Mouse (Mus musculus) heart, postnatal 36 days (tissue): ENCODE results near the gene Tmem121b. TPM values are rescaled to one million over a fixed set of nuclear protein-coding genes. Genes with fewer than 3 reads are reported as not detected.

Source experiments
- DNase-seq, 2 experiments: peaks; one replicate each; pipeline ENCODE4 v3.0.0; 2021 to 2022
- intact Hi-C: fragments of 180-260 bp; cut with DNase I; formaldehyde crosslinking; loops from one replicate; pipeline ENCODE4 v1.15.1; 2025
- total RNA-seq, 2 experiments: library from RNA; stranded (reverse); gene quantifications; 2 replicates each; pipeline ENCODE4 v1.2.3; 2021

Tmem121b gene
- total RNA-seq, 2 experiments from 2014 or later = not detected

DNA sequence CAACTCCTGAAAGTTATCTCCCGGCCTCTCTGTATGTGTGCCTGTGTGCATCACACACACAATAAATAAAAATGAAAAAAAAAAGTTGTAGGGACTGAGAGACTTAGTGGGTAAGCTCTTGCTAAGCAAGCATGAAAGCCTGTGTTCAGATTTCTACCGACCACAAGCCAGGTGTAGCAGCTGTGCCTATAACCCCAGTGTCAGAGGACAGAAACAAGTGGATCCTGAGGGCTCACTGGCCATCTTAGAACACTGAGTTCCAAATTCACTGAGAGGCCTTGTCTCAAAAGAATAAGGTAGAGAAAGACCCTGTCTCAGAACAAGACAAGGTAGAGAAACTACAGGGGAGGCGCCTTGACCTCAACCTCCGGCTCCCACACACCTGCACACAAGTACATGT, 25.3 kb downstream of the Tmem121b start:
- intact Hi-C loops = no loop called here
- no peak for DNase-seq

- peak in 1 of 2 experiments; percentile 23 for DNase-seq
- intact Hi-C loops = no loop called here
Measured at GRCm38 (mm10) chr6:120466609-120467329, 26.8 kb downstream of the Tmem121b start.

- no peak for DNase-seq
- intact Hi-C loops = no loop called here
Measured at GRCm38 (mm10) chr6:120465393-120465792, 28.2 kb downstream of the Tmem121b start.

DNA sequence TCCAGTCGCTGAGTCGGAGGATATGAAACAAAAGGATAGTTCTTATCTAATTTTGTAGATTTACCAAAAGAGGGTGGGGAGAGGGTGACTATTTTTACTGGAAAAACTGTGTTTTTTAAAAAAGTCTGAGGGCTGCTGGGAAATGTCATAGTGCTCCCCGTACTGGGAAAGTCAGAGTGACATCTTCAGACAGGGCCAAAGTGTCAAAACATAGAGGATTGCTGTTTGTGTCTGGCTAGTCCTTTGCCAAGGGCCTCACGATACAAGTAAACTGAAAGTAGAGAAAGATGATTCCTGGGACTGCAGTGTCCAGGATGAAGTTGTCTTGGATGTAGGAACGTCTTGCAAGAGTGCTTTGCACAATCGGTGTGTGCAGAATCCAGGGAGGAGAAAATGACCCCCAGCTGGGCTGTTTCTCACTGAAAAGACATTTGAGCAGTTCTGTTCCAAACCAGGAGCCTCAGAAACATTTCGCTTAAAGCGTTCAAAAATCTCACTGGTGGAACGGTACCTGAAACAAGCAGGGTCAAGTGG, 29.1 kb downstream of the Tmem121b start:
- DNase-seq = no peak
- intact Hi-C loops = no loop called here

DNA sequence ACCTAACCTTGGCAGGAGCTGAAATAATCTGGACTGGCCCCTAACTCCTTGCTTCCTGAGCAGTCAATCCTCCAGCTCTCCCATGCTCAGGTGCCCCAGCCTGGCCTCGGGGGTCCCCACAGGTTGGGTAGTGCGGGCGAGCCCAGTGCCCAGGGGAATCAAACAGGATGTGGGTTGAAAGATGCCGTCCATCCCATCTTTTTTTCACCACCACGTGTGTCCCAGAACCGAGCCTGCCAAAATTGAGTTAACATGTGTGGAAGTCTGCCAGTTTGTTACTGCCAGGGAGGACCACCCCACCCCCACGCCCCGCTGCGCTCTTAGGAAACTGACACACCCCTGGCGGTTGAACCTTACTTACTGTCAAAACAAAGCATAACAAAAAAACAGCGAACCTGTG, 29.7 kb downstream of the Tmem121b start:
- intact Hi-C loops = no loop called here
- peak in 1 of 2 experiments; percentile 42 for DNase-seq

GRCm38 (mm10) chr6:120463086-120463871, 30.3 kb downstream of the Tmem121b start, which contains the start of gene Il17ra:
TSS of gene Il17ra (plus strand) at chr6:120463247.
- intact Hi-C loops = no loop called here
- DNase-seq = peak; percentile 77 to 79

- DNase-seq = no peak
- intact Hi-C loops = no loop called here
Measured at GRCm38 (mm10) chr6:120462251-120462650, 31.4 kb downstream of the Tmem121b start.

DNA sequence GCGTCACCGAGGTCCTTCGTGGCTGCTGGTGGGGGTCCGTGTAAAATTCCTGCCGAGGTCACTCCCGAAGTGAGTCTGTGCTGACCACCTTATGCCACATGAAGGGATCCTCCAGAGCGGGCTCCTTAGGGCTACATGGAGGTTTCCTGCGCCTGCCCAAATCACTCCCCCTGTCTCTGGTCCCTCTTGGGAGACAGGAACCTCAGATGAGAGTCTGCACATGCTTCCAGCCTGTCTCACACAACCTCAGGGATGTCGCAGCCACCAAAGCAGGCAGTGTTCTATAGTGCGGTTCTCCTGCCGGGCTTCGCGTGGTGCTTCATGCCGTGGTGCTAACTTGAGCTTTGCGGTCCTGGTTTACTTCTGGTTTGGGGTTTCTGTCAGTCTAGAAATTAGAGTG, 32.4 kb downstream of the Tmem121b start:
- DNase-seq = no peak
- intact Hi-C loops = no loop called here

DNA sequence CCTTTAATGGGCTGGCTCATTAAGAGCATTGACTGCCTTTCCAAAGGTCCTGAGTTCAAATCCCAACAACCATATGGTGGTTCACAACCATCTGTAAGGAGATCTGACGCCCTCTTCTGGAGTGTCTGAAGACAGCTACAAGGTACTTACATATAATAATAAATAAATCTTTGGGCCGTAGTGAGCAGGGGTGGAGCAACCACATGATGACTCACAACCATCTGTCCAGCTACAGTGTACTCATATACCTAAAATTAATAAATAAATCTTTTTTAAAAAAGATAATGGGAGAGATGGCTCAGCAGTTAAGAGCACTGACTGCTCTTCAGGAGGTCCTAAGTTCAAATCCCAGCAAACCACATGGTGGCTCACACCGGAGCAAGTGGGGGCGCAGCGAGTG, 35.9 kb downstream of the Tmem121b start:
- intact Hi-C loops = no loop called here
- no peak for DNase-seq

DNA sequence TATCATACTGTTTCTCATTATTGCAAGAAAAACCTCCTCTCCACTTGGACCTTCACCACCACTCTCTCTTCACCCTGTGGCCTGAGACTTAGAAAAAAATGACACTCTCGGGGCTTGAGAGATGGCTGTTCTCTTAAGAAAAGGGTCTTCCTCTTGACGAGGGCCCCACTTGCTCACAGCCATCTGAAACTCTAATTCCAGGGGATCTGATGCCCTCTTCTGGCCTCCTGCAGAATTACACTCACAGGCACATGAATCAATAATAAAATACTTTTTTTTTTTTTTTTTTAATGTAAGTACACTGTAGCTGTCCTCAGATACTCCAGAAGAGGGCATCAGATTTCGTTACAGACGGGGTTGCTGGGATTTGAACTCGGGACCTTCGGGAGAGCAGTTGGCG, 36.5 kb downstream of the Tmem121b start:
- intact Hi-C loops = no loop called here
- DNase-seq = no peak

DNA sequence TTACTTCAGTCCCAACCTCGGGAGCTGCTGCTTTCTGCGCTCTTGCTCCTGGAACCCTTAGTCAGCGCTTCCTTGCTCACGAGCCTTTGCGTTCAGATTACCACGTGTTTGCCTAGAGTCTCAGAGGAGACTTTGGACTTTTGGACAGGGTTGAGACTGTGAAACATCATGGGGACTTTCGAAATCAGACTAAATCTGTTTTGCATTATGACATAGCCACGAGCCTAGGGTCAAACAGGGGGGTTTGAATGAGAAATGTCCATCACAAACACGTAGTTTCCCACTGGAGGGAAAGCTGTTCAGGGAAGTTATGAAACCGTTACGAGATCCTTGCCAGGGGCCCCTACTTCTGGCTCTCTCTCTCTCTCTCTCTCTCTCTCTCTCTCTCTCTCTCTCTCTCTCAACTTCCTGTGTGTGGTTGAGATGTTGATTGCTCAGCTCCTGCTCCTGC, 39.0 kb downstream of the Tmem121b start:
- no peak for DNase-seq
- intact Hi-C loops = no loop called here

GRCm38 (mm10) chr6:120453556-120453955, 40.1 kb downstream of the Tmem121b start:
- intact Hi-C loops = no loop called here
- no peak for DNase-seq

DNA sequence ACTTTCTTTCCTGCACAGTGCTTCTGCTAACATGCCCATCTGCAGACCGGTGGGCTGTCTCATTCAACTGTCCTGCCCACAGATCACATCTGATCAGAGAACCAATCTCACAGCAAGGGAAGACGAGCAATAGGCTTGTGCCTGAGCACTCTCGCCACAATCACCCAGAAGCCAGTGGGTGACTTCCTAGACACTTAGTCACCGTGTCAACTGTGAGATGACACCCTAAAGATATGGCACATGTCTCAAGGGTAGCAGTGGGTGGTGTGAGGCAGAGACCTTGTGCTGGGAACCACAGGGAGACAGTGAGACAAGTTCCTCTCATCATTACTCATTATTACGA, 40.5 kb downstream of the Tmem121b start:
- no peak for DNase-seq
- intact Hi-C loops = no loop called here

DNA sequence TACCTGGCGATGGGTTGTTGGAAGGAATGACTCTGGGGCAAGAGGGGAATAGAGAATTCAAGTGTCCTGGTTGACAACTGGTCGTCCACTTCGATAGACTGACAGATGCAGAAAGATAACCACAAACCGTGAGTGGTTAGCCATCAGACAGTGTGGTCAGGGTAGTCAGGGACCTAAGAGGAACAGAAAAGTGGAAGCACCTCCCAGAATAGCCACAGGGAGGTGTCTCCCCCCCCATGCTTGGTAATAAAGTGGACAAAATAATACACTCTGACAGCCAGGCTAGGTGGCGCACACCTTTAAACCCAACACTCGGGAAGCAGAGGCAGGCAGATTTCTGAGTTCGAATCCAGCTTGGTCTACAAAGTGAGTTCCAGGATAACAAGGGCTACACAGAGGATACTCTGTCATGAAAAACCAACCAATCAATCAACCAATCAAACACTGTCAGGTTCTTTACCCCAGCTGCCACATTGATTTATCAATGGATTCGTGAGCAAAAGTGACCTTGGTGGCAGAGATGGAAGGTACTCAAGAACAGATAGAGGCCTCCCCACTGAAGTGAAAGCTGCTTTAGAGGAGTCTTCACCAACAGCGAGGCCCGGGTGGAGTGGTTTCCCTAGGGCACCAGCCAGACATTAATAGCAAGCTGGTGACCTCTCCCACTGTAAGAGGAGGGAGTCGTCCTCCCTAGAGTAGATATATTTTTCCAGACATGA, 41.1 kb downstream of the Tmem121b start:
- intact Hi-C loops = no loop called here
- no peak for DNase-seq

DNA sequence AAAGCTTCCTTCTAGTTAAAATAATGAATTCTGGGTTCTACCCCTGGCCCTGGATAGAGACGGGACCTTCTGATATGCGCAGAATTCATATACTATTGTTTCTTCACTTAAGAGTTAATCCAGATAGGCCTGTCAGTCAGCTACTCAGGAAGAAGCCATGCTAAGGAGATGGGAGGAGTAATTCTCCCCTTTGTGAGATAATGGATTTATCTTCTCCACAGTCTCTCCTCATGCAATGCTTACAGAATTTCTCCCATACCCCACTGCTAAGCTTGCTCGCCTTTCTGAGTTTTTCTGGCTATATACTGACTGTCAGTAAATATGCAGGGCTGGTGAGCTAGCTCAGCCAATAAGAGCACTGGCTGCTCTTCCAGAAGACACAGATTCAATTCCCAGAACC, 43.4 kb downstream of the Tmem121b start:
- no peak for DNase-seq
- intact Hi-C loops = no loop called here

DNA sequence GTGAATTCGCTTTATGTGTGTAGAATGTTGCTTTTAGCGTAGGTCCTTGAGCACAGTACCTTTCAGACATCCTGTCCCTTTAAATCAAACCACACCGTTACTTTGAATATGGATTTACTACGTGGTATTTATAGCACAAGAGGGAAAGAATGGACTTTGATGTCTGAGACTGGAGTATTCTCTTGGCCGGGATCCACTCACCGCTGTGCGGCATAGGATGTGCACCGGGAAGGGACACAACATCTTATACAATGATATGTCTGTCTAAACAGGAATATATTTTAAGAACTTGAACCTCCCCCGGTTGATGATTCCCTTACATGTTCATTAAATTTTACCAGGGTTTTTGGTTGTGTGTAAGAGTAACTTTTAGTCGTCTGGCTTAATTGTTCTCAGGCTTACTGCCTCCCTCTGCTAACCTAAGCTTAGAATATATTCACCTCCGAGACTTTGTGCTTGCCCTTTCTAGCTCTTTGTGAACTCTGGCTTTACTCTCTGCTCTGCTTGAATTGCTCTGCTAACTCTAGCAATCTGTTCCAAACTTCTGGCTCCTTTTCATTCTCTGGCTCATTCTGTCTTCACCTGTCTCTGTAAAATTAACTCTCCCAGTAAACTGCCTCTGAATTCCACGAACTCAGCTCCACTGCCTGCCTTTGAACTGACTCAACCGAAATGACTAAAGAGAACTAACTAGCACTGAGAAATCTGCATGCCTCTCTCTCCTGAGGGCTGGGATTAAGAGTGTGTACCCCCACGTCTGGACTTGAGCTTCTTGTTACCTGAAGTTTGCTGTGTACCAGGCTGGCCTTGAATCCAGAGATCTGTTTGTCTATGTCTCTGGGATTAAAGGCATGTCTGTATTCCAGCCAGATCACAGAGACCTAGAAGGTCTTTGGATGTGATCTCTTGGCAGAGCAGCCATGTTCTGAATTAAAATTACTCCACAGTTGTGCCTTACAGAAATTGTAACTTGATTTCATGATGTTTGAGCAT, 49.9 kb downstream of the Tmem121b start:
- intact Hi-C loops = no loop called here
- no peak for DNase-seq

DNA sequence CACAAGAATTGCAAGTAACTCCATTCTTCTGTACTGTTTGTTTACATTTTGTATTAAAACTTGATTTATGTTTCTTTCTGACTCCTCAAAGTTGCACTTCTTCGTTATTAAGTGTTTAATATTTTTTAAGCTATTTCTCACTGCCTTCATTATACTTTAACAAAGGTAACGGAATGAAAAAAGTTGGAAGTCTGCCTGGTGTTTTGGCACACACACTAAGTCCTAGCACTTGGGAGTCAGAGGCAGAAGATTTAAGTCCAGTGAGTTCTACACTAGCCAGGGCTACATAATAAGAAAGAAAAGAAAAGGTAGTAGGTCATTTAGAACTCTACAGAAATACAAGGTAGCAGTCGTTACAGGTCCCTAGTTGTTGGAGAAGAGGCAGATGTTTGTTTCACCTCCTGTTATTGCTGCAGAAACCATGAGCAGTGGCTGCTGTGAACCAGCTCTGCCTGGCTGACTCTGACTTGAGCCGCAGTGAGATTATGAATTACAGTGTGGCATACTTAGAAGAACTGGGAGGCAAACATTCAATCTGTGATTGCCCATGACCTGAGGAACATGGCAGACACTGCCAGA, 51.3 kb downstream of the Tmem121b start:
- intact Hi-C loops = no loop called here
- no peak for DNase-seq
